Mouse (Mus musculus): ENCODE data around the gene Cfap54. TPM values are rescaled to one million over a fixed set of nuclear protein-coding genes. Genes with fewer than 3 reads are reported as not detected.
A peak's percentile ranks its signal among the peaks of the same experiment; 100 is the strongest.

Gene Cfap54
- total RNA-seq (2021) = 1 to 10 TPM in 1 of 2 experiments, under 1 TPM in 1; 0.54 to 1.1 TPM
- long read RNA-seq, experiment 1 = 0 reads
- long read RNA-seq, experiment 2 = 0 reads

DNA sequence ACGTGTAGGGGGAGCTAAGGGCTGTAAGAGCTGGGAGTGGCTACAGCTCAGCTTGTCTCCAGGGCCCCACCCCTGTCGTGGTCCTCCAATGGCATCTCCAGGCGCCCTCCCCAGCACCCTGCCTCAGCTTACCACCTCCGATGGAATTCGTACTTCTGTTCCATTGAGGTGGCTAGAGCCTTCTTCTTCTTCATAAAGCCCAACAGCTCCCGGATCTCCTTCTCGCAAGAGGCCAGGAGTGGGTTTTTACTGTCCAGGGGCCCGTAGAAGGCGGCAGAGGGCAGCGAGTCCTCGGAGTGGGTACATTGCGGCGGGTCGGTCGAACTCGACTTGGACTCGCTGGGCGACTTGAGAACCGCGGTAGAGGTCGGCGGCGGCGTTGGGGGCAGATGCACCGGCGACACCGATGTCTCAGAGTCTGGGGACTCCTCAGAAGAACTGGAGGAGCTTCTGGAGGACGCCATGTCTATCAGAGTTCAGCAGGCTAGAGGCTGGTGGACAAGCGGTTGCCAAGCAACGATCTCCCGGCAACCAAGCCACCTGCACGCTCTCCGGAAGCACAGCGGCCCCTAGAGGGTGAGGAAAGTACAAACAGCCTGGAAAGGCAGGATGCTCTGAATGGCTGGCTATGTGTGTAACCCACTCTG, at the start of gene Cfap54:
Gene Cfap54 (minus strand): TSS at position 486 of the 647 bp plus-strand sequence.
- peak; percentile 81 for DNase-seq

DNA sequence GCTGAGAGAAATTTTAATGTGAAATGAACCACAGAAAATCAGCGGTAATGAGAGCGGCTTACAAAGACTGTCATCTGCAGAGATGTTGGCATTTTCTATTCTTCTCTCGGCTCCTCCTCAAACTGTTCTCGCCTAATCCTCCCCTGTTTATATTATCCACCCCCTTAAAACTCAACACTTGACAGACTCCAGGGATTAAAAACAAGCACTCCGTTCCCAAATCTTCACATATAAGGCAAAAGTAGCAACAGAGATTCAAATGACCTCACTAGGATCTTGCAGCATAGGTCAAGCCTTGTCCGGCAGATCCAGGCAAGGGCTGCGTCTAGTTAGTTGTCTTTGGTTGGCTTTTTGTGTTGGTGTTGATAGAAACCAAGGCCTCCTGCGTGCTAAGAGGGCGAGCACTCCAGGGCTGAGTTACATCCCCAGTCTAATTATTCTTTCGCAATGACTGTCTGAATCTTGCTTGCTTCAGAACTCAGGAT, 49.1 kb upstream of the Cfap54 start:
- no peak for DNase-seq

- DNase-seq = no peak
Observed at GRCm38 (mm10) chr10:93129904-93130455, 48.6 kb upstream of the Cfap54 start.

GRCm38 (mm10) chr10:93129345-93129744, 47.9 kb upstream of the Cfap54 start:
- no peak for DNase-seq

GRCm38 (mm10) chr10:93128566-93128965, 47.1 kb upstream of the Cfap54 start:
- no peak for DNase-seq

DNA sequence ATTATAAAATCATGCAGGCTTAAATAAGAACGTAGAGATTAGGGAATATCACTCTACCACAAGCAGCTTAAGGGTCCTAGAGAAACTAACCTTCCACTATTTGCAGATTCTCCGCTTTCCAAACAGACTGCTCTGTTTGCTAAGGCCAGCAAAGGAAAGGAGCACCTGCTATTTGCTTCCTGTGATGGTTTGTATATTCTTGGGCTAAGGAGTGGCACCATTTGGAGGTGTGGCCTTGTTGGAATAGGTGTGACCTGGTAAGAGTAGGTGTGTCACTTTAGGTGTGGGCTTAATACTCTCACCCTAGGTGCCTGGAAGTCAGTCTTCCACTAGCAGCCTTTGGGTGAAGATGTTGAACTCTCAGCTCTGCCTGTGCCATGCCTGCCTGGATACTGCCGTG, 44.6 kb upstream of the Cfap54 start:
- DNase-seq = no peak

DNA sequence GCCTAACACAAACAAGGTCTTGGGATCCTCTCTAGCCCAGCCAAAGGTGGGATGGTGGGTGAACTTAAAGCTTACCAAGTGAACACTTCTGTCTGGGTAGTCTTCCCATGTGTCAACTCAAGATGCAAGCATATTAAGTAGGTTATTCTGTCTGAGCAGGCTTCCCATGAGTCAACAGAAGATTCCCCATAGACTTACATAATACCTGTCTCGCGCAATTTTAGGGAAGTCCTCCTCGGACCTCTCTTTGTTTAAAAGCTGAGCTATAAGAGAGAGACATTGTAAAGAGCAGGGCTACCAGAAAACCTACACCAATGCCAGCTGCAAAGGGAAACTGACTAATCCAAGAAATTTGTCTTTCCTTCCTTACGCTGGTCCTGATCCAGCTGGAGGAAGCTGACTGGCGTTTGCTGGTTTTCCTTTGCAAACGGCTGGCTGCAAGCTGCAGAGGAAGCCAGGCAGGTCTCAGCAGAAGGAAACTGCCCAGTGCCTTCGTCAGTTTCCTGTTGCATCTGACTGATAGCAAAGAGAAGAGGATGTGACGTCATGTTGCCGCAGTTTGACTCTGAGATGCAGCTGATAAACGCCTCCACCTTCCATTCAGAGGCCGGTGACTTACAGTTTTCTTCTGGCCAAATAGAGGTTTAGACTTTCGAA, 42.7 kb upstream of the Cfap54 start:
- DNase-seq = peak; percentile 28

- DNase-seq = no peak
Observed at GRCm38 (mm10) chr10:93123310-93123709, 41.9 kb upstream of the Cfap54 start.

DNA sequence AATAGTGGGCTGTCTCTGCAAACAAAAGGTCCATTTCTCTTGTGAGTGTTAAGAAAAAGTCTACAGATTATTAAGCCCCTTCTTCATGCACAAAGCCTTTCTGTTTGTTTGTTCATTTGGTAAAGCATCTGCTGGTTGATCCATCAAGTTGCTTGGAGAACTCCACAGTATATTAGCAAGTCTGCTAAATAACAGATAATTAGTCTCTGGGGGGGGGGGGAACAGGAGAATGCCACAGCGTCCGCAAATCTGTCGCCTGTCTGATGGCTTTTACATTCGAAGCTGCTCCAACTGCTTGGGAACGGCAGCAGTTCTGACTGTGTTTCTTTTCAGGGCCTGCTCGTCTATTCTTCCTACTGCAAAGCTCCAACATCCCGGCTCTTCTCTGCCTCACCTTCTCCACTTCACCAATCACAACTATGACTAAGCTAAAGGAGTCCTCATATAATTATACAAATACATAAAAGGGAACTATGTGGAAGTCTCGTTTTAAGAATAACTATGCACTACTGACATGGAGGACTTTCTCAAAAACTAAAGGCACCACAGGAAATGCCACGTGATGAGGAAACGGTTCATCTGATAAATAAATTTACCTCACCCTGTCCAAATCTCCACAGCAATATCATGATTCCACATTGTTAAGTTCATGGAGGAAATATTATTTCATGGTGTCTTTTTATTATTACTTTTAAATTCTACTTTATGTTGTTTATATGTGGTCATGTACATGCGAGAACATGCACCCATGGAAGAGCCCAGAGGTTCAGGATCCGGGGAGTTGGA, 41.2 kb upstream of the Cfap54 start:
- DNase-seq = no peak

GRCm38 (mm10) chr10:93121262-93121860, 39.9 kb upstream of the Cfap54 start:
- no peak for DNase-seq

GRCm38 (mm10) chr10:93119809-93120208, 38.4 kb upstream of the Cfap54 start:
- no peak for DNase-seq

GRCm38 (mm10) chr10:93116636-93117035, 35.2 kb upstream of the Cfap54 start:
- no peak for DNase-seq

DNA sequence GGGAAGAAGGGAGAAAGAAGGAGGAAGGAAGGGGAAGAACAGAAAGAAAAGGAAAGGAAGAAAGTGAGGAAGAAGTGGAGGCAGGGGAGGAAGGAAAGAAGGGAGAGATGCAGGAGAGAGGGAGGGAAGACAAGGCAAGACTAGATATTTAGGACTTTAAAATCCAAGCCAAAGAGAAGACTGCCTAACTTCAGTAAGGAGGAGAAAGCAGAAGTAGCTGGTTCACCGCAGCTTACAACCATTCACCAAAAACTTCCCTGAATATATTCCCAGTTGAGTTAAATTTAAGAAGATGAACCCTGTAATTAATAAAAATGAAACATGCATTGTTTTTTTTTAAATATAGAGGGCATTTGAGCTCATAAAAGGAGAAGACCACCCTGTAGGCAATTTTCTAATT, 34.3 kb upstream of the Cfap54 start:
- DNase-seq = no peak

DNA sequence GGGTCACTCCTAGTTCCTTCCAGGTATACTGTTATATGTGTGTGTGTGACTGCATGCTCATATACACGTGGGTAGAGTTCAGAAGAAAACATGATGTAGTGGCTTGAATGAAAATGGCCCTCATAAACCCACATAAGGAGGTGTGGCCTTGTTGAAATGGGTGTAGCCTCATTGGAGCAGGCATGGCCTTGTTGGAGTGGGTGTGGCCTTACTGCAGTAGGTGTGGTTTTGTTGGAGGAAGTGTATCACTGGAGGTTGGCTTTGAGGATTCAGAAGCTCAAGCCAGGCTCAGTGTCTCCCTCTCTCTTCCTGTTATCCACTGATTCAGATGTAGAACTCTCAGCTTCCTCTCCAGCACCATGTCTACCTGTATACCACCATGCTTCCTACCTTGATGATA, 33.4 kb upstream of the Cfap54 start:
- DNase-seq = no peak

DNA sequence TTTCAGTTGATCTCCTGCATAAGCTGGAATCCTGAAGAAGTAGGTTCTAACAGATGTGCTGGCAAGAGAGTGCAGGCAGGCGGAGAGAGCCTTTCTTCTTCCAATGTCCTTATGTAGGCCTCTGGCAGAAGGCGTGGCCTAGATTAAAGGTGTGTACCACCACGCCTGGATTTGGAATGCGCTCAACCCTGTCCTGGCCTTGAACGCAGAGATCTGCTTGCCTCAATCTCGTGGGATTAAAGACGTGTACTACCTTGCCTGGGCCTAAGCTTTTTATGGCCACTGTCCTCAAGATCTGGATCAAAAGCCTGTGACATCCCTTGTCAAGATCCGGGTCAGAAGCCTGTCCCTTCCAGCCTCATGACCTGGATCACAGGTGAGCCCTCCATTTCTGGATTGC, 32.5 kb upstream of the Cfap54 start:
- no peak for DNase-seq

- DNase-seq = no peak
Observed at GRCm38 (mm10) chr10:93112021-93112420, 30.6 kb upstream of the Cfap54 start.

- no peak for DNase-seq
Observed at GRCm38 (mm10) chr10:93111412-93111811, 30.0 kb upstream of the Cfap54 start.

GRCm38 (mm10) chr10:93105358-93105757, 23.9 kb upstream of the Cfap54 start:
- no peak for DNase-seq

DNA sequence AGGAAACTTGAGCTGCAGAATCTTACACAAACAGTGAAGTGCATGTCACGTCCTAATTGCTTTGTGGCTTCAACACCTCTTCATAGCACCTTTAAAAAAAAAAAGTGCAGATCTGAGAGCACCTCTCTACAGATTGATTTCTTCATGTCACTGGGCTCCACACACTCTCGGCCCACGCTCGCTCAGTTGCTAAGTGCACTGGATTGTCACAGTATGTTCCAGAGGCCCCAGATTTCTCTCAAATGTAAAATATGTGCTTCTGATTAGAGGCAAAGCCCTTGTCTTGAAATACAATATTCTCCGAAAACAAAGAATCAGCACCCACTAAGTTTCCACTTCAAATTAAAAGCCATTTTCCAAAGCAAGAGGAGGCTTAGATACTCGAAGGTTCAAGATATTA, 22.9 kb upstream of the Cfap54 start:
- DNase-seq = no peak

- no peak for DNase-seq
Observed at GRCm38 (mm10) chr10:93103676-93104075, 22.3 kb upstream of the Cfap54 start.

DNA sequence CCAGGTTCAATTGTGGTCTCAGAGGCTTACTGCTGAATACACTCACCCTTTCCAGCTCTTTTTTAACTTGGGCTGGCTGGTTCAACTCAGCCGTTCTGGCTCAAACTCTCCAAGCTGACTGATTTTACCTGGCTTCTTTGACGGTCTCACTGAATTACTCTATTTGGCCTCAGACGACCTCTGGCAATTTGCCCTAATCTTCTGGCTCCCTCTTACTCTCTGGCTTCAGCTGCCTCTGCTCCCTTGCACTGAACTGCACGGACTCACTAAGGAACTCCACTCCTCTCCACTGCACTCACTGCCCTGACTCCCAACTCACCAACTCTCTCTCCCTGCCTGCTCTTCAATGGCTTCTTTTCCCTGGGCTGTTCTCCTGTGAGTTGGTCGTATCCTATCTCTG, 20.9 kb upstream of the Cfap54 start:
- no peak for DNase-seq

GRCm38 (mm10) chr10:93098211-93098805, 16.9 kb upstream of the Cfap54 start:
- DNase-seq = no peak

All from gastrocnemius, postnatal 10 days (tissue).